Mouse (Mus musculus): ENCODE results near the gene Syde2. TPM values are rescaled to one million over a fixed set of nuclear protein-coding genes. Genes with fewer than 3 reads are reported as not detected.

Gene Syde2
- total RNA-seq, 2 experiments from 2014 or later: 6.3 to 7.9 TPM

DNA sequence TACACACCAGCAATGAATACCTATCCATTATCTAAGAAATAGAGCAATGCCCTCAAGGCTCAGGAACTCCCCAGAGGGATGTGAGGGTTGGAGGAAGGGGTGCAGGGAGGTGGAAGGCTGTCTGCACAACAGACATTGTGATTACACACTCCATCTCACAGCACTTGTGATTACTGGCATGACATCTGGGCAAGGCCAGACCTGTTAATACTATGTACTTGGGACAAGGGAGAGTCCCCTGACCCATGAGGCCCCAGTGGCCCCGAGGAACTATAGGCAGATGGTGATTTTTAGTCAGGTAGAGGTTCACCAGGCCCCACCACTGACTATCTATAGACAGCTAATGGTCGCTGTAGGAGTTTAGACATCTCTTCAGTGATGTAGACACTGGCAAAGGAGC is 66.2 kb downstream of the Syde2 start:
- no peak for DNase-seq

DNA sequence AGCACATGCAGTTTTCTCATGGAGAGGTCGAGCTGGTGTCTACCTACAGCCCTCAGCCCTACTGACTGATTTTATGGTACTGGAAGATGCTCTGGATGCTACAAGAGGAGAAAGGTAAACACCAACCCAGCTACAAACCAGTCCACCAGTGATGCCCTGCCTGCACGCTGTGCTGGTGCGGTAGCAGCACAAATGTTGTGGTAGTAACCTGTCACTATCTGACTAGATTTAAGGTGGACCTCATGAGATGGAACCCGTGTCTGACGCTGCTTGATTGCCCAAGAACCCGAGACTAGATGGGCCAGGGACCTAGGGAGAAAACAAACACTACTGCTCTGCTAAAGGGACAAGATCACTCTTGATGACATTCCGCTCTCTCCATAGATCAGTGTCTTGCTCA is 69.5 kb downstream of the Syde2 start:
- no peak for DNase-seq

DNA sequence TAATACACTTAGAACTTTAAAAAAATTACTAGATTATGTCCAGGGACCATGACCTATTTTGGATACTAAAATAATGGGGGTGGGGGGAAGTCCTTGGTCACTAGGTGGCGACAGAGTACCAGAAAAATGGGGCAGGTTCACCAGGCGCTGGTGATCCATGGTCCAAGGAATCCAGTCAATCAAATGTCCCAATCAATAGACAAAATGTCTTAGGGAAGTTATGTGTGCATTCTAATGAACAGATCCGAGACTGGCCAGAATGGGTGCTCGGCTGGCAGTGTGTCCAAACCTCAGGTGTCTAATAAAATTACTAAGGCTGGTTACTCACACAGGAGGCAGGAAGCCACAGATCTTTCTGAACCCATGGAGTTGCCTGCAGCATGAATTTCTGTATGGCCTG is 70.6 kb downstream of the Syde2 start:
- DNase-seq: peak; percentile 78

DNA sequence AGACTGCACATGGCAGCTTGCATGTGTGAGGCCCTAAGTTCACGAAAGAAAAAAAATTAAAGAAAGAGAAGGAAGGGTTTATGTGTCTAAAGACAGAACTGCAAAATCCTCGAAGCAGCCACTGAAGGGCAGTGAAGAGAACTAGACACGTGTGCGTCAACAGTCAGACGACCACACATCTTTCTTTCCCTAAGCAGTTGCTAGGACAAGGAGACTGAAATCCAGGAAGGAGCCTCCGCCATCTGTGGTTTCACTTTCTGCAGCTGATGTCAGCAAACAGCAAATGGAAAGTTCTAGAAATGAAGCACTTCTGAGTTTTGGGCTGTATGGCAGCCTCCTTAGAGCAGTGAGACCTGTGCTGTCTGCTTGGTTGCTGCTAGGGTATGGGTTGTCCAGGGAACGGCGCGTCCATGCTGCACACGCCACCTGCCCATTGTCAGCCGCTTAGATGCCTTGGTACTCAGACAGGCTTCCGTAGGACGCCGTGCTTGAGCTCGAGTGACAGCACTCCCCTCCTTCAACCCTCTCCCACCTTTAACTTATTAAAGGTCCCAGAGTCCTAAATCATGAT is 71.8 kb downstream of the Syde2 start:
- DNase-seq: no peak

DNA sequence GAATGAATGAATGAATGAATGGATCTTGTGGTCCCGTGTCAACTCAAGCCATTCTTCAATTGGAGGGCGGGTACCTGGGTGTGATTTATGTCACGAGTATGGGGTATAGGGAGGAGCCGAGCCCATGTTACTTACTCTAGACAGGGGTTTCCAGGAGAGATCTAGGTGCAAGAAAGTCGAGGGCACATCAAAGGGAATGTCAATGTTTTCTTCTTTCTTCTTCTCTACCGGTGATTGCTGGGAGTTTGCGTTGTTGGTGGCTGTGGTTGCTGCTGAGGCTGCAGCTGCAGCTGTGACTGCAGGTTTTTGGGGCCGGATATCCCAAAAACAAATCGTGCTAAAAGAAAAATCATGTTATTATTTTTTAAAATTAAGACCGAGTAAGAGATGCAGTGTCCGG is 75.5 kb downstream of the Syde2 start:
- no peak for DNase-seq

DNA sequence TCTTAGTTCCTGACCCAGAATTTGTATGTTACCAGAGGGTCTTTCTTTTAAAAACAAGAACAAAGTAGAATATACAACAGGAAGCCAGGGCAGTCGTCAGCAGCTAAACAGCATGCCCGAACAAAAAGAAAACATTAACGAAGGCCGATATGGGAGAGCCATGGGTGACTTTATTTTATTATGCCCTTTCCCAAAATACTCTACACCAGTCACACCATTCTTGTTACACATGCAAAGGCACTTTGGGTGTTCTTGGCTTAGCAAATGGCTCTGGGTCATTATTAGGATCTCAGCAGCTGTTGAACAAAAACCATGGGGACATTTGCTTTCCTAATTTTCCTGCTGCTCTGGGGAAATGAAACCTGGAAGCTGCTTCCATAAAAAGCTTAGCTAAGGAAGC is 81.6 kb downstream of the Syde2 start:
- DNase-seq: no peak

Other genes starting within 250 kb of the Syde2 start
- gene Ddah1, start 229.2 kb upstream of the Syde2 start, total RNA-seq (2021): 10 to 100 TPM; 11.0 to 13.7 TPM
- gene Bcl10, start 65.1 kb upstream of the Syde2 start, total RNA-seq (2021): 10 to 100 TPM; 24.3 to 25.5 TPM
- 10 to 100 TPM; 21.4 to 22.3 TPM for gene 2410004B18Rik, start 49.9 kb upstream of the Syde2 start, total RNA-seq (2021)
- under 1 TPM; 0.15 to 0.39 TPM for gene Wdr63, start 120.3 kb downstream of the Syde2 start, total RNA-seq (2021)
- under 1 TPM; 0.55 to 0.90 TPM for gene Mcoln3, start 129.6 kb downstream of the Syde2 start, total RNA-seq (2021)
- gene Mcoln2, start 162.0 kb downstream of the Syde2 start, total RNA-seq (2021): 1 to 10 TPM; 1.7 to 1.9 TPM
- gene Lpar3, start 233.1 kb downstream of the Syde2 start, total RNA-seq (2021): under 1 TPM; 0.15 to 0.69 TPM

Measured in adrenal gland, postnatal 10 days (tissue).